Mouse (Mus musculus): ENCODE measurements around the gene Gmcl1. TPM values are rescaled to one million over a fixed set of nuclear protein-coding genes. Genes with fewer than 3 reads are reported as not detected.

Gene Gmcl1
- polyA plus RNA-seq, 1 experiment from 2014 or later, result 11.6 TPM

DNA sequence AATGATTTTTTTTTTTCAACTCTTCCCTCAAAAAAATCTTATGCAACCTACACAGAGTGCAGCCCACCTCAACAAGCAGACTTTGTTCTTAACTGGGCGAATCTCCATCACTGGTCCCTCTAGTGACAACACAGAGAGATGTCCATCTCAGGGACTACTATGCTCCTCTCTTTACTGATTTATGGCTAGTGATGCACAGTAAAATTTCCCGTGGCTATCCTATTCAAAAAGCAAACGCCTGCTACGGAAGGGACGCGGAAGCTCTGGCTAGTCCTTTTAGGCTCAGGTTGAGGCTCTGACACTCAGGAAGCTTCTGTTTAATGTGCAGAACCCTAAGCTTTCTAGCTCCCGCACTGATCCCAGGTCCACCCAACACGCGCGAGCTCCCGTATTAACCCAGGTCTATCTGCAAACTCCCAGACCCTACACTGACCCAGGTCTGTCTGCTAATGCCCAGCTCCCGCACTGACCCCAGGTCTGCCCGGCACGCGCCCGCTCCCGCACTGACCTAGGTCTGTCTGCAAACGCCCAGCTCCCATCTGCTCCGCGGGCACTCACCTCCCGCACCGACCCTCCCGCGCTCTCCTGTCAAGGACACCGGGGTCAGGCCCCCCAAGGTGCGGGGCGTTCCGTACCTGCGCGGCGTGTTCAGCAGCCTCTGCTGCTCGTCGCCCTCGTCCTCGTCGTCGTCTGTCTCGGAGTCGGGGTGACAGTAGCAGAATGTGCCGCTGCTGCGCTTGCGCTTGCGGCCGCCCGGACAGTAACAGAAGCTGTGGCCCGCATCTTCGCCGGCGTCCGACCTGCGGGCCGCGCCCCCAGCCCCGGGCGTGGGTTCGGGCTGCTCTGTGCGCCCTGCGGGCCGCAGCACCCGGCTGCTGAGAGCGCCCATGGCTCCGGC lies 658 bp downstream of the Gmcl1 start:
- under 1% methylated on average over 62 of the region's 62 CpGs for WGBS
- TF ChIP-seq EP300 (optimal IDR thresholded peaks at IDR 0.05) (no peak), CTCF (IDR thresholded peaks at IDR 0.05; ENCODE audit: low read depth) (no peak)
- peak overlapping the region; percentile 84 for H3K9ac ChIP-seq (ENCODE audit: low read length)
- H3K4me1 ChIP-seq (replicated peaks; ENCODE audit: control insufficient read depth, insufficient read depth), result peaks cover 4% of the 10 kb centered on the region; the same call in 1 of the 2 replicates
- no peaks in the 10 kb centered on the region for H3K9me3 ChIP-seq (ENCODE audit: control insufficient read depth, low read length)
- H3K36me3 ChIP-seq (ENCODE audit: control insufficient read depth, insufficient read depth, low read length), result no peaks in the 10 kb centered on the region
- ATAC-seq (ENCODE audit: low FRiP score, low TSS enrichment) (peak; percentile 49), DNase-seq (ENCODE audit: low spot score) (peak; percentile 45)
- H3K27ac ChIP-seq (replicated peaks), result peak overlapping the region; percentile 82
- peak overlapping the region; percentile 100 for H3K4me2 ChIP-seq (replicated peaks; ENCODE audit: low read depth)
- peak overlapping the region; percentile 95 for H3K4me3 ChIP-seq (ENCODE audit: low read depth, low read length)
- H3K27me3 ChIP-seq (ENCODE audit: control insufficient read depth, insufficient read depth, low read length), result no peaks in the 10 kb centered on the region

DNA sequence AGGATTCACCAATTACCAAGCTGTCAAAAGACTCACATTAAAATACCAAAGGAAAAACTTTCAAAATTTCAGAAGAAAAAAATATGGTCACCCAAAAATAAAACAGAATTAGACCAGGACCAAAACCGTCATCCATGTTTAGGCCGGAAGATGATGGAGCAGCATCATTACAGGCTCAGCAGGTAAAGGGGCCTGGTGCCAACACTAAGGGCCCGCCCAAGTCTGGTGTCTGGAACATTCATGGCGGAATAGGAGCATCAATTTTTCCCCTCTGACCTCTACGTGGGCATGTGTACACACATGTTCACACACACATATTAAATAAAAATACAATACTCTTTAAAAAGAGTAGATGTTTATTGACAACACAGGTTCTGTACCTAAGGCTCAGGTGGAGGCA lies 4.5 kb downstream of the Gmcl1 start:
- H3K27ac ChIP-seq (replicated peaks), result no peak overlapping the region
- no peaks in the 10 kb centered on the region for H3K27me3 ChIP-seq (ENCODE audit: control insufficient read depth, insufficient read depth, low read length)
- H3K4me3 ChIP-seq (ENCODE audit: low read depth, low read length), result no peak overlapping the region
- no peaks in the 10 kb centered on the region for H3K4me1 ChIP-seq (replicated peaks; ENCODE audit: control insufficient read depth, insufficient read depth)
- no peaks in the 10 kb centered on the region for H3K36me3 ChIP-seq (ENCODE audit: control insufficient read depth, insufficient read depth, low read length)
- 80% methylated on average over 5 of the region's 5 CpGs for WGBS
- no peak for ATAC-seq (ENCODE audit: low FRiP score, low TSS enrichment)
- no peak overlapping the region for H3K9ac ChIP-seq (ENCODE audit: low read length)
- no peak for DNase-seq (ENCODE audit: low spot score)
- H3K9me3 ChIP-seq (ENCODE audit: control insufficient read depth, low read length), result no peaks in the 10 kb centered on the region
- TF ChIP-seq EP300 (optimal IDR thresholded peaks at IDR 0.05) (no peak), CTCF (IDR thresholded peaks at IDR 0.05; ENCODE audit: low read depth) (no peak)
- H3K4me2 ChIP-seq (replicated peaks; ENCODE audit: low read depth), result no peak overlapping the region

DNA sequence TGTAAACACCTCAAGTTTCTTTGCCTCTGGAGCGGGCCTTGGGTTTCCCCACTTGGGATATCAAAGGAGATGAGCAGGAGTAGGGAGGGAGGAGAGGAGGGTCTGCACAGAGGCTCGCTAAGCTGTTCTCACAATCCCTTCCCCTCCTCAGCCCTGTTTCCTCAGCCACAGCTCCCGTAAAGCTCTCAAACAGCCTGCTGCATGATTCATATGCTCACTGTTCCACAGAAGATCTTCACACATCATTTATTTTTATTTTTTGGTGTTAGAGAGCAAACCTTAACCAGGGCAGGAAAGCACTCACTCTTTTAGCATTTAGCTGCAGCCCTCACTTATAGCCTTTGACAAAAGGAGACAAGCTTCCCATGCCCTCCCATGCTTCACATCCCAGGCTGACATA lies 11.2 kb downstream of the Gmcl1 start:
- ATAC-seq (ENCODE audit: low FRiP score, low TSS enrichment) (no peak), DNase-seq (ENCODE audit: low spot score) (no peak)
- no peak overlapping the region for H3K9ac ChIP-seq (ENCODE audit: low read length)
- TF ChIP-seq EP300 (optimal IDR thresholded peaks at IDR 0.05), result no peak
- no peak for TF ChIP-seq CTCF (IDR thresholded peaks at IDR 0.05; ENCODE audit: low read depth)
- H3K4me2 ChIP-seq (replicated peaks; ENCODE audit: low read depth), result no peak overlapping the region
- no peaks in the 10 kb centered on the region for H3K9me3 ChIP-seq (ENCODE audit: control insufficient read depth, low read length)
- H3K27me3 ChIP-seq (ENCODE audit: control insufficient read depth, insufficient read depth, low read length), result no peaks in the 10 kb centered on the region
- H3K27ac ChIP-seq (replicated peaks), result no peak overlapping the region
- no peaks in the 10 kb centered on the region for H3K4me1 ChIP-seq (replicated peaks; ENCODE audit: control insufficient read depth, insufficient read depth)
- no peak overlapping the region for H3K4me3 ChIP-seq (ENCODE audit: low read depth, low read length)
- WGBS, result 84% methylated on average over 3 of the region's 3 CpGs
- H3K36me3 ChIP-seq (ENCODE audit: control insufficient read depth, insufficient read depth, low read length), result no peaks in the 10 kb centered on the region; the same call in 1 of the 2 replicates

DNA sequence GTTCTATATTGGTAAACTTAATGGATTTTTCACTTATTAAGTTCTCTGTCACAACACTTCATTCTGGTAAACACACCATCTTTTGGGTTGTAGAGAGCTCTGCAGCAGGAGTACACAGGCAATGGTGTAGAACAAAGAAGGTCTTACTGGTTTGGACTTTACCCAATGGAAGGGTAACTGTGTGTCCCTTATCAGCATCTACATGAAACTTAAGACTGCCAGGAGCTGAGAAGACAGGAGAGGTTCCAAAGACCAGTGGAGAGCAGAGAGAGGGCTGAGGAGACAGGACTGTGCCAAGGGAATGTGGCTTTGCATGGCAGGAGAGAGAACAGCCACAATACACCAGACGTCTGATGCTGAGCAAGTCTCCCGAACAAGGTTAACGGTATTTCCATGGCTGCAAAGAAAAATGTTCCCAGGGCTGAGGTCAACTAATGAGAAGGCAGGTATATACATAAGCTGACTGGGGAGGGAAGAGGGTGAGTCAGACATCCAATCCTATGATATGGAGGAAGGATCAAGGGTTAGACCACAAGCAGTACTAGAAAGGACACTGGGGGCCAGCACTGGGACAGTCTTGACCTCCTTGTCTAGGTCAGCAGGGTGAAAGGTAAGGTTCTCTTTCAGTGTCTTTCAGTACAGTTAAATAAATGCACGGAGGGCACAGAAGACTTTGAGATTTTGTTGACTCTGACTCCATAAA lies 25.0 kb downstream of the Gmcl1 start:
- DNase-seq (ENCODE audit: low spot score) (no peak), ATAC-seq (ENCODE audit: low FRiP score, low TSS enrichment) (0 out of 2 replicates have a peak, but pooled peaks have one; percentile 47)
- Histone ChIP-seq H3K4me2 (replicated peaks; ENCODE audit: low read depth) (no peak overlapping the region), H3K9ac (ENCODE audit: low read length) (no peak overlapping the region), H3K4me3 (ENCODE audit: low read depth, low read length) (no peak overlapping the region), H3K27me3 (ENCODE audit: control insufficient read depth, insufficient read depth, low read length) (no peaks in the 10 kb centered on the region), H3K9me3 (ENCODE audit: control insufficient read depth, low read length) (no peaks in the 10 kb centered on the region), H3K4me1 (replicated peaks; ENCODE audit: control insufficient read depth, insufficient read depth) (no peaks in the 10 kb centered on the region), H3K36me3 (ENCODE audit: control insufficient read depth, insufficient read depth, low read length) (peaks cover 3% of the 10 kb centered on the region), H3K27ac (replicated peaks) (no peak overlapping the region)
- TF ChIP-seq CTCF (IDR thresholded peaks at IDR 0.05; ENCODE audit: low read depth), result no peak
- TF ChIP-seq EP300 (optimal IDR thresholded peaks at IDR 0.05), result no peak
- WGBS, result 70% methylated on average over 4 of the region's 4 CpGs

DNA sequence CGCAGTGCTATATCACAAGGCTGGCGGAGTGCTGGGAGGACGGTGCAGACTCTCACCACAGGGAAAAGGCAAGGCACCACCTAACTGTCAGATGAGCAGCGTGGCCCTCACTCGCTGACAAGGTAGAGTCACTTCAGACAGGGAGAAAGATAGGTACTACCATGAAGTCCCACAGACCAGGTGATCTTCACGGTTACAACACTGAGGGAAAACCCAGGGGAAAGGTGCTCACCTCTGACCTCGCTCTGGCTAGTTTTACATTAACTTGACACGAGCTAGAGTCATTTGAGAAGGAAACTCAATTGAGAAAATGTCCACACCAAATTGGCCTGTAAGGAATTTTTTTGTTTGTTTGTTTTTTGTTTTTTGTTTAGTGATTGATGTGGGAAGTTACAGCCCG lies 30.6 kb downstream of the Gmcl1 start:
- Histone ChIP-seq H3K27me3 (ENCODE audit: control insufficient read depth, insufficient read depth, low read length) (no peaks in the 10 kb centered on the region), H3K9me3 (ENCODE audit: control insufficient read depth, low read length) (no peaks in the 10 kb centered on the region), H3K36me3 (ENCODE audit: control insufficient read depth, insufficient read depth, low read length) (peaks cover 13% of the 10 kb centered on the region), H3K4me2 (replicated peaks; ENCODE audit: low read depth) (no peak overlapping the region), H3K27ac (replicated peaks) (no peak overlapping the region), H3K4me1 (replicated peaks; ENCODE audit: control insufficient read depth, insufficient read depth) (no peaks in the 10 kb centered on the region), H3K9ac (ENCODE audit: low read length) (no peak overlapping the region), H3K4me3 (ENCODE audit: low read depth, low read length) (no peak overlapping the region)
- ATAC-seq (ENCODE audit: low FRiP score, low TSS enrichment) (no peak), DNase-seq (ENCODE audit: low spot score) (no peak)
- 81% methylated on average over 9 of the region's 9 CpGs for WGBS
- TF ChIP-seq CTCF (IDR thresholded peaks at IDR 0.05; ENCODE audit: low read depth), result no peak
- TF ChIP-seq EP300 (optimal IDR thresholded peaks at IDR 0.05), result no peak

DNA sequence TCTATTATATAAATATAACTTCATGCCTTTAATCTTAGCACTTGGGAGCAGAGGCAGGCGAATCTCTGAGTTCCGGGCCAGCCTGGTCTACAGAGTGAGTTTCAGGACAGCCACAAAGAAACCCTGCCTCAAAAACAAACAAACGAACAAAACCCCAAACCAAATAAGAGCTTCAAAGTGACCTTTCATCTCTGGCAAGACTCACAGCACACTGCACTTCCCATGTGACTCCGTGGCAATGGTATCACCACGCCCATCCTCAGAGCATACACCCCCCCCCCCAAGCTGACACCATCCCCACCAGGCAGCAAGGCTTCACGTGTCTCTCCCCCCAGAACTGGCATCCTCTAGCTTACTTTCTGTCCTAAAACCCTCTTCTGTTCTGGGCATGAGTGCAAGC lies 35.3 kb downstream of the Gmcl1 start:
- Histone ChIP-seq H3K9me3 (ENCODE audit: control insufficient read depth, low read length) (no peaks in the 10 kb centered on the region), H3K4me2 (replicated peaks; ENCODE audit: low read depth) (no peak overlapping the region), H3K36me3 (ENCODE audit: control insufficient read depth, insufficient read depth, low read length) (peaks cover 18% of the 10 kb centered on the region), H3K27me3 (ENCODE audit: control insufficient read depth, insufficient read depth, low read length) (no peaks in the 10 kb centered on the region), H3K4me1 (replicated peaks; ENCODE audit: control insufficient read depth, insufficient read depth) (no peaks in the 10 kb centered on the region), H3K4me3 (ENCODE audit: low read depth, low read length) (no peak overlapping the region), H3K27ac (replicated peaks) (no peak overlapping the region), H3K9ac (ENCODE audit: low read length) (no peak overlapping the region)
- WGBS, result 74% methylated on average over 6 of the region's 6 CpGs
- TF ChIP-seq CTCF (IDR thresholded peaks at IDR 0.05; ENCODE audit: low read depth) (no peak), EP300 (optimal IDR thresholded peaks at IDR 0.05) (no peak)
- DNase-seq (ENCODE audit: low spot score), result no peak
- ATAC-seq (ENCODE audit: low FRiP score, low TSS enrichment), result no peak
